Mouse (Mus musculus) forebrain, embryonic 16.5 days (tissue): ENCODE results near the gene Hist1h4n. TPM values are rescaled to one million over a fixed set of nuclear protein-coding genes. Genes with fewer than 3 reads are reported as not detected.
A peak's percentile ranks its signal among the peaks of the same experiment; 100 is the strongest.
"Not testable (repeated sequence)": the region's sequence is repeated elsewhere in the genome, so short reads cannot be mapped to it uniquely, and the experiment has no call there.

Source experiments
- ATAC-seq: fragments of 200-750 bp; cut with Nextera tagmentation; 2 replicates; pipeline ENCODE4 v1.8.0; 2017; ENCODE audit warnings: mild to moderate bottlenecking, moderate library complexity
- H3K27ac ChIP-seq: fragments of 300-500 bp; sonication (generic); 2 replicates; pipeline ENCODE4 v1.5.1; 2014; ENCODE audit warnings: low read length, control low read depth
- H3K27me3 ChIP-seq: fragments of 300-500 bp; sonication (generic); replicated peaks from 2 replicates; pipeline ENCODE4 v1.6.1; 2014; ENCODE audit warnings: low read length; ENCODE audit not compliant: control insufficient read depth, insufficient read depth
- H3K36me3 ChIP-seq: fragments of 300-500 bp; sonication (generic); 2 replicates; pipeline ENCODE4 v1.6.1; 2014; ENCODE audit not compliant: control insufficient read depth, insufficient read depth
- H3K4me1 ChIP-seq: fragments of 300-500 bp; sonication (generic); replicated peaks from 2 replicates; pipeline ENCODE4 v1.6.1; 2014; ENCODE audit warnings: low read length; ENCODE audit not compliant: control insufficient read depth, insufficient read depth
- H3K4me2 ChIP-seq: fragments of 300-500 bp; sonication (generic); 2 replicates; pipeline ENCODE4 v1.6.1; 2014; ENCODE audit warnings: mild to moderate bottlenecking, low read length, control low read depth
- H3K4me3 ChIP-seq: fragments of 300-500 bp; sonication (generic); replicated peaks from 2 replicates; pipeline ENCODE4 v1.5.1; 2014; ENCODE audit warnings: mild to moderate bottlenecking, low read length, control low read depth
- H3K9ac ChIP-seq: fragments of 300-500 bp; sonication (generic); replicated peaks from 2 replicates; pipeline ENCODE4 v1.6.1; 2014; ENCODE audit warnings: low read depth, low read length, control low read depth
- H3K9me3 ChIP-seq: fragments of 300-500 bp; sonication (generic); 2 replicates; pipeline ENCODE4 v1.6.1; 2016; ENCODE audit warnings: low read length; ENCODE audit not compliant: control insufficient read depth
- WGBS: fragments of 180-500 bp; shearing (Covaris S2); extraction: QIAGEN DNeasy Blood & Tissue Kit; methylation state at CpG from one replicate; pipeline ENCODE4 v1.1.7; 2014; 5-methylcytosine and 5-hydroxymethylcytosine counted together
- polyA plus RNA-seq: library from polyadenylated mRNA; unstranded; fragments of >200 nt; fragmentation: Nextera tagmentation; extraction: Ambion mirVana; gene quantifications from 2 replicates; pipeline ENCODE4 v1.2.1, GENCODE M21; 2015

Hist1h4n gene
- polyA plus RNA-seq, 1 experiment from 2014 or later = 6.4 TPM

- H3K27ac ChIP-seq, H3K4me3 ChIP-seq, H3K9ac ChIP-seq, H3K4me2 ChIP-seq, H3K36me3 ChIP-seq, H3K27me3 ChIP-seq, H3K9me3 ChIP-seq, H3K4me1 ChIP-seq: not testable (repeated sequence)
- WGBS = no CpG with 5 or more reads among the region's 23 CpGs
- ATAC-seq = peak; percentile 97
These were observed 21.9 kb downstream of the Hist1h4n start, which contains the start of the genes Hist1h2bq and Hist1h2ao for GRCm38 (mm10) chr13:21810073-21810472. Hist1h2bq (minus strand) TSS chr13:21810197. Hist1h2ao (plus strand) TSS chr13:21810465.

DNA sequence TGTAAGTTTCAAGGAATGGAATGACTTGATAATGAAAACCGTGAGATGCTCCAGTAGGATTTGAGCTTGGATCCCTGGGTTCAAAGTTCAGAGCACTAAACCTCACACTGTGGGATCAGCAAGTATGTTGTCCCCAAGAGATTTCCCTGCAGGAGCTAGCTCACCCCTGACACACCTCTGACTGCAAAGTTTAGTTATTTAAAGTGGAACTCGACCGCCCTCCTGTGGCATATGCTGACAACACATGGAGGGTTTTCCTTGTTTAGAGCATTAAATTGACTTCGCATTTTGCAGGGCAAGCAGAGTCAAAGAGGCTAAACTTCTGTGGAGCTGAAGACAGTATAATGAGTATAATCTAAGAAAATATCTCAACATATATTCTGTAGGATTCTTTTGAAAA, 28.9 kb downstream of the Hist1h4n start:
- H3K9ac ChIP-seq = not testable (repeated sequence)
- ATAC-seq = peak; percentile 73

GRCm38 (mm10) chr13:21797163-21797562, 34.8 kb downstream of the Hist1h4n start:
- H3K4me2 ChIP-seq, ATAC-seq, H3K4me1 ChIP-seq, H3K9ac ChIP-seq, H3K36me3 ChIP-seq, H3K27me3 ChIP-seq, H3K27ac ChIP-seq, H3K4me3 ChIP-seq, H3K9me3 ChIP-seq: not testable (repeated sequence)

More for the DNA sequence above, 28.9 kb downstream of the Hist1h4n start:
- H3K4me3 ChIP-seq, H3K36me3 ChIP-seq, H3K9me3 ChIP-seq, H3K27me3 ChIP-seq, H3K27ac ChIP-seq, H3K4me1 ChIP-seq, H3K4me2 ChIP-seq: not testable (repeated sequence)
- WGBS = no CpG with 5 or more reads among the region's 4 CpGs

DNA sequence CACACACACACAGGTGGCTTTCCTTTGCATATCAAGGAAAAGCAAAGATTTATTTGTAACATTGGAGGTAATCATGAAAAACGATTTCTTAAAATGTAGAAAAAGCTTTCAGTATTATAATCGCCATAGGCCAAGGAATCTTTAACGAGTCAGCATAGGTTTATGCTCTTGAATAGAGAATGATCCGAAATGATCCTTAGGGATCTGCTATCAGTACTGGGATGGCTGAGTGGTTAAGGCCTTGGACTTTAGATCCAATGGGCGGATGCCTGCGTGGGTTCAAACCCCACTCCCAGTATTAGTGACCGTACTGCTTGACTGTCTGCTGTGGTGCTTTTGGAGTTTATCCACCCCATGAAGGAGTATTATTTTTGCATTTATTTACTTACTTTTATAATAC, 36.4 kb downstream of the Hist1h4n start:
- H3K4me2 ChIP-seq = no peak overlapping the region
- H3K9ac ChIP-seq = no peak overlapping the region
- H3K27ac ChIP-seq = no peak overlapping the region
- H3K4me3 ChIP-seq = no peak overlapping the region
- 89% methylated on average over 7 of the region's 7 CpGs for WGBS
- H3K9me3 ChIP-seq = no peaks in the 10 kb centered on the region
- H3K27me3 ChIP-seq = no peaks in the 10 kb centered on the region
- H3K4me1 ChIP-seq = peaks cover 4% of the 10 kb centered on the region; the same call in 1 of the 2 replicates
- no peak for ATAC-seq
- H3K36me3 ChIP-seq = no peaks in the 10 kb centered on the region

DNA sequence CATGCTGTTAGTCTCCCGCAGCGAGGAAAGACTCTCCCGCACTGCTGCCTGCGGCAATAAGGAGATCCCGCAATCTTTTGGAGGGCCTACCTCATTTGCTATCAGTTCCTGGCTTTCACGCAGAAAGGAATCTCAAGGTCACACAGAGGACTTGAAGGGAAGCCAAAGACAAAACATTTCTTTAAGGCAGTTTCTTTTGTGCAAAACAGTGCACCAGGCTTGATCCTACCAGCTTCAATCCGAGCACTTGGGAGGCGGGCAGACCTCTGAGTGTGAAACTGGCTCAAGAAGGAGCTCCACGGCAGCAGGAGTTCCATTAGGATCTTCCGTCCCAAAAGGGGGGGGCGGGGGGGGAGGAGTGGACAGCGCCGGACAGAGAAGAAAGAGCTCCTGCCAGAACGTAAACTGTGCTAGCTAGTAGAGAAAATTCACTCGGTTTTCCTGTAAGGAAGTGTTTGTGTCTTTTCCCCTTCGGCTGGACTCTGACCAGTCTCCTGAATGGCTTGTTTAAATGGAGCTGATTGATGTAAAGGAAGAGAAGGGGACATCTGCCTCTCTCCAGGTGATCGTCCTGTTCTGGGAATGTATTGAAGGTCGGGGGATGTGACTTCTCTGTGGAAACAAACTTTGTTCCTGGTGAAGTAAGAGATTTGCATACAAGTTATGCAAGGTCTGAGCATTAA, 41.3 kb downstream of the Hist1h4n start:
- H3K9me3 ChIP-seq = no peaks in the 10 kb centered on the region
- H3K4me2 ChIP-seq = peak overlapping the region; percentile 29; the same call in 1 of the 2 replicates
- no peaks in the 10 kb centered on the region for H3K27me3 ChIP-seq
- H3K27ac ChIP-seq = no peak overlapping the region
- no peaks in the 10 kb centered on the region for H3K36me3 ChIP-seq
- no peak for ATAC-seq
- H3K4me1 ChIP-seq = peaks cover 17% of the 10 kb centered on the region
- H3K4me3 ChIP-seq = no peak overlapping the region
- no peak overlapping the region for H3K9ac ChIP-seq
- WGBS = 7% methylated on average over 18 of the region's 18 CpGs

- no peak overlapping the region for H3K27ac ChIP-seq
- peaks cover 18% of the 10 kb centered on the region for H3K4me1 ChIP-seq
- no peaks in the 10 kb centered on the region for H3K36me3 ChIP-seq
- no peak for ATAC-seq
- WGBS = 62% methylated on average over 6 of the region's 6 CpGs
- H3K9me3 ChIP-seq = no peaks in the 10 kb centered on the region
- no peak overlapping the region for H3K4me2 ChIP-seq
- H3K4me3 ChIP-seq = no peak overlapping the region
- H3K27me3 ChIP-seq = no peaks in the 10 kb centered on the region
- H3K9ac ChIP-seq = no peak overlapping the region
These were observed 42.1 kb downstream of the Hist1h4n start for GRCm38 (mm10) chr13:21789925-21790324.

- H3K27ac ChIP-seq = peak overlapping the region; percentile 63
- peak; percentile 19 for ATAC-seq
- H3K4me1 ChIP-seq = peaks cover 28% of the 10 kb centered on the region
- H3K27me3 ChIP-seq = no peaks in the 10 kb centered on the region
- no peaks in the 10 kb centered on the region for H3K9me3 ChIP-seq
- H3K4me2 ChIP-seq = peak overlapping the region; percentile 48
- WGBS = 8% methylated on average over 14 of the region's 21 CpGs
- H3K36me3 ChIP-seq = no peaks in the 10 kb centered on the region
- H3K9ac ChIP-seq = no peak overlapping the region; the same call in 1 of the 2 replicates
- peak overlapping the region; percentile 28 for H3K4me3 ChIP-seq
These were observed 44.0 kb downstream of the Hist1h4n start for GRCm38 (mm10) chr13:21787760-21788593.

DNA sequence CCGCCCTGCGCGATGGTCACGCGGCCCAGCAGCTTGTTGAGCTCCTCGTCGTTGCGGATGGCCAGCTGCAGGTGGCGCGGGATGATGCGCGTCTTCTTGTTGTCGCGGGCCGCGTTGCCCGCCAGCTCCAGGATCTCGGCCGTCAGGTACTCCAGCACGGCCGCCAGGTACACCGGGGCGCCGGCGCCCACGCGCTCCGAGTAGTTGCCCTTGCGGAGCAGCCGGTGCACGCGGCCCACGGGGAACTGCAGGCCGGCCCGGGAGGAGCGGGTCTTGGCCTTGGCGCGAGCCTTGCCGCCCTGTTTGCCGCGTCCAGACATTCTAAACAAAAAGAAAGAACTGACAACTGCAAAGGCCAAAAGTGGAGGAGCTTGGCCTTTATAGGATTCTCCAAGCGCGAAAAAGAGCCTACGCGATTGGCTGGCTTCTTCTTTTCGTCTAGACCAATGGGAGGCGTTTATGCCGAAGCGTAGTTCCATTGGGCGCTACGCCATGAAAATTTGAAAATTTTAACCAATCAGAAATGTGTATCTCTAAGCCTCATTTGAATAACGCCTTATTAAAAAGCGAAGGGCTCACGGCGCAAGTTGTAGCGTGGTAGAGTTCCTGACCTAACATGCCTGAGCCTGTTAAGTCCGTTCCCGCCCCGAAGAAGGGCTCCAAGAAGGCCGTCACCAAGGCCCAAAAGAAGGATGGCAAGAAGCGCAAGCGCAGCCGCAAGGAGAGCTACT, 44.9 kb downstream of the Hist1h4n start, which contains the start of the genes Hist1h2an and Hist1h2bp:
TSS of gene Hist1h2an (minus strand) at position 320 of the 731 bp plus-strand sequence.
TSS of gene Hist1h2bp (plus strand) at position 563 of the 731 bp plus-strand sequence.
- under 1% methylated on average over 32 of the region's 63 CpGs for WGBS

More for the DNA sequence above, 44.9 kb downstream of the Hist1h4n start, which contains the start of the genes Hist1h2an and Hist1h2bp:
- H3K9ac ChIP-seq = peak within 1 kb of the TSS; percentile 52
- peak; percentile 91 for ATAC-seq
- peak within 1 kb of the TSS; percentile 57 for H3K4me2 ChIP-seq
- peak within 1 kb of the TSS; percentile 44 for H3K4me3 ChIP-seq
- peak within 1 kb of the TSS; percentile 74 for H3K27ac ChIP-seq
- H3K4me1 ChIP-seq = peaks cover 36% of the 10 kb centered on the region
- not testable (repeated sequence) for H3K9me3 ChIP-seq, H3K27me3 ChIP-seq, H3K36me3 ChIP-seq
